ENCODE assay signal across 8 mouse cellular contexts in genomic region chr9:44881941-44882435, GRCm38 (mm10). TPM values are rescaled to one million over a fixed set of nuclear protein-coding genes. Genes with fewer than 3 reads are reported as not detected.
DNase-seq lines count a peak whose midpoint lies in the region; ATAC-seq lines count a peak whose summit lies in the region.

No protein-coding gene starts in this region.

- WGBS in embryonic facial prominence, embryonic 13.5 days: under 1% methylated on average over 29 of the region's 29 CpGs
- under 1% methylated on average over 29 of the region's 29 CpGs for WGBS in limb, embryonic 13.5 days
- under 1% methylated on average over 29 of the region's 29 CpGs for WGBS in midbrain, embryonic 14.5 days

- H3K27ac ChIP-seq in embryonic facial prominence, embryonic 13.5 days: peak overlapping the region; percentile 99
- peak overlapping the region; percentile 99 for H3K27ac ChIP-seq in limb, embryonic 13.5 days
- H3K27ac ChIP-seq in midbrain, embryonic 14.5 days (replicated peaks; ENCODE audit: low read depth, low read length): peak overlapping the region; percentile 99

- H3K27me3 ChIP-seq in embryonic facial prominence, embryonic 13.5 days: no peaks in the 10 kb centered on the region
- no peaks in the 10 kb centered on the region for H3K27me3 ChIP-seq in limb, embryonic 13.5 days
- no peaks in the 10 kb centered on the region for H3K27me3 ChIP-seq in midbrain, embryonic 14.5 days (ENCODE audit: control insufficient read depth, insufficient read depth, low read length)

- H3K4me2 ChIP-seq in embryonic facial prominence, embryonic 13.5 days: peak overlapping the region; percentile 98
- peak overlapping the region; percentile 98 for H3K4me2 ChIP-seq in limb, embryonic 13.5 days (replicated peaks)
- H3K4me2 ChIP-seq in midbrain, embryonic 14.5 days (ENCODE audit: low read length): peak overlapping the region; percentile 90

- H3K36me3 ChIP-seq in embryonic facial prominence, embryonic 13.5 days: no peaks in the 10 kb centered on the region
- peaks cover 5% of the 10 kb centered on the region for H3K36me3 ChIP-seq in limb, embryonic 13.5 days
- no peaks in the 10 kb centered on the region for H3K36me3 ChIP-seq in midbrain, embryonic 14.5 days (ENCODE audit: control insufficient read depth, insufficient read depth, low read length)

- ATAC-seq in embryonic facial prominence, embryonic 13.5 days (ENCODE audit: insufficient number of reproducible peaks, insufficient read depth, low FRiP score, low TSS enrichment, low read depth): peak; percentile 65
- peak; percentile 67 for ATAC-seq in limb, embryonic 13.5 days (ENCODE audit: low FRiP score, low read depth)
- ATAC-seq in midbrain, embryonic 14.5 days (ENCODE audit: low FRiP score, low TSS enrichment): peak; percentile 69

- H3K4me3 ChIP-seq in embryonic facial prominence, embryonic 13.5 days: peak overlapping the region; percentile 98
- peak overlapping the region; percentile 87 for H3K4me3 ChIP-seq in limb, embryonic 13.5 days
- peak overlapping the region; percentile 99 for H3K4me3 ChIP-seq in midbrain, embryonic 14.5 days (replicated peaks; ENCODE audit: low read depth, low read length)

- peaks cover 36% of the 10 kb centered on the region for H3K4me1 ChIP-seq in embryonic facial prominence, embryonic 13.5 days
- H3K4me1 ChIP-seq in limb, embryonic 13.5 days: peaks cover 39% of the 10 kb centered on the region
- peaks cover 26% of the 10 kb centered on the region for H3K4me1 ChIP-seq in midbrain, embryonic 14.5 days (ENCODE audit: control insufficient read depth, insufficient read depth, low read length)

- H3K9me3 ChIP-seq in embryonic facial prominence, embryonic 13.5 days: no peaks in the 10 kb centered on the region
- no peaks in the 10 kb centered on the region for H3K9me3 ChIP-seq in limb, embryonic 13.5 days
- no peaks in the 10 kb centered on the region for H3K9me3 ChIP-seq in midbrain, embryonic 14.5 days (ENCODE audit: control insufficient read depth, low read length)

- H3K9ac ChIP-seq in embryonic facial prominence, embryonic 13.5 days: peak overlapping the region; percentile 85
- H3K9ac ChIP-seq in limb, embryonic 13.5 days: peak overlapping the region; percentile 86
- H3K9ac ChIP-seq in midbrain, embryonic 14.5 days (replicated peaks; ENCODE audit: low read length): peak overlapping the region; percentile 94

- DNase-seq in 416B (ENCODE audit: low read depth): peak; percentile 87
- peak; percentile 52 for DNase-seq in adrenal gland, postnatal 4 days (ENCODE audit: low spot score in 2 of 2)
- DNase-seq in heart, adult 8-10 months (ENCODE audit: low spot score): peak; percentile 69
- DNase-seq in kidney, adult 8-10 months: peak; percentile 73 to 76
- peak; percentile 93 for DNase-seq in midbrain, embryonic 14.5 days
- peak; percentile 46 to 62 for DNase-seq in spleen, postnatal 14 days (ENCODE audit: low spot score in 2 of 2)

RNA-seq across cellular contexts. Expression of gene Kmt2a, which starts 0.9 kb away (rescaled TPM):
- total RNA-seq in adrenal gland, postnatal 4 days (2021): 10 to 100 TPM; 38.2 to 40.3 TPM
- polyA plus RNA-seq in embryonic facial prominence, embryonic 13.5 days (2015; fragmentation: Nextera tagmentation; extraction: Ambion mirVana): 18.1 and 22.8 TPM in 2 replicates
- total RNA-seq in heart, adult 8-10 months (2022): 10 to 100 TPM; 22.2 to 33.6 (median 29.8) TPM
- 18.0 and 20.3 TPM in 2 replicates for polyA plus RNA-seq in limb, embryonic 13.5 days (2015; fragmentation: Nextera tagmentation; extraction: Ambion mirVana)
- polyA plus RNA-seq in midbrain, embryonic 14.5 days (2014; fragmentation: Nextera tagmentation; extraction: Ambion mirVana): 21.0 and 22.2 TPM in 2 replicates

RNA-seq across cellular contexts. Expression of gene Atp5l, which starts 38.6 kb away (rescaled TPM):
- total RNA-seq in adrenal gland, postnatal 4 days (2021): 100 to 1,000 TPM; 458 to 535 TPM
- polyA plus RNA-seq in embryonic facial prominence, embryonic 13.5 days (2015; fragmentation: Nextera tagmentation; extraction: Ambion mirVana): 678 and 698 TPM in 2 replicates
- 1,000 to 10,000 TPM; 1,427 to 1,918 (median 1,690) TPM for total RNA-seq in heart, adult 8-10 months (2022)
- polyA plus RNA-seq in limb, embryonic 13.5 days (2015; fragmentation: Nextera tagmentation; extraction: Ambion mirVana): 613 and 626 TPM in 2 replicates
- polyA plus RNA-seq in midbrain, embryonic 14.5 days (2014; fragmentation: Nextera tagmentation; extraction: Ambion mirVana): 698 and 917 TPM in 2 replicates

Comparison
In these comparisons a context has a peak if more than half of its experiments do, and no peak if none do; other contexts are left out.
1. Peak in every context shown above with its lines: DNase-seq, ATAC-seq, H3K4me3 ChIP-seq and H3K27ac ChIP-seq.